Mouse (Mus musculus) CH12.LX (cell line): Measurements from ENCODE around the gene Senp7. TPM values are rescaled to one million over a fixed set of nuclear protein-coding genes. Genes with fewer than 3 reads are reported as not detected.

Experiments used
- DNase-seq: peaks from one replicate; pipeline ENCODE4 v3.0.0-alpha.2; 2013; ENCODE audit errors: extremely low read depth
- H3K27ac ChIP-seq: 2 replicates; pipeline ENCODE4 v1.5.1; 2012; ENCODE audit warnings: low read depth, mild to moderate bottlenecking, control low read depth, moderate library complexity; ENCODE audit not compliant: insufficient read depth
- H3K27me3 ChIP-seq: replicated peaks from 2 replicates; pipeline ENCODE3; 2012; ENCODE audit warnings: inconsistent platforms
- H3K36me3 ChIP-seq, 2 experiments: replicated peaks in 1 of 2; 2 replicates each; pipeline versions ENCODE3 to v1.6.1; 2012; ENCODE audit warnings: inconsistent platforms in 1 of 2, low read length in 1 of 2, mild to moderate bottlenecking in 1 of 2, mixed read lengths in 1 of 2, moderate library complexity in 1 of 2; ENCODE audit not compliant: control insufficient read depth in 1 of 2, insufficient read depth in 1 of 2
- H3K4me1 ChIP-seq, 2 experiments: 2 replicates each; pipeline ENCODE4 v1.6.1; 2012; ENCODE audit warnings: inconsistent platforms in 1 of 2, moderate library complexity in 1 of 2; ENCODE audit not compliant: insufficient read depth in 2 of 2, control insufficient read depth in 1 of 2
- H3K4me2 ChIP-seq: 2 replicates; pipeline ENCODE4 v1.6.1; 2012; ENCODE audit warnings: low read depth, mild to moderate bottlenecking, control low read depth; ENCODE audit not compliant: poor library complexity, insufficient read depth, severe bottlenecking
- H3K4me3 ChIP-seq, 3 experiments: fragments of 150-350 bp in 1 of 3; sonication (generic) in 1 of 3; replicated peaks in 1 of 3; 2 replicates each; pipeline versions ENCODE3 to v1.5.1; 2011 to 2012; ENCODE audit warnings: low read depth in 2 of 3, low read length in 2 of 3, mild to moderate bottlenecking in 2 of 3, moderate library complexity in 2 of 3, control low read depth in 1 of 3, improper control_type of control experiment in 1 of 3, inconsistent platforms in 1 of 3, mixed read lengths in 1 of 3; ENCODE audit not compliant: poor library complexity in 1 of 3
- H3K79me2 ChIP-seq: replicated peaks from 2 replicates; pipeline ENCODE4 v1.6.1; 2012; ENCODE audit warnings: mild to moderate bottlenecking, moderate library complexity; ENCODE audit not compliant: control insufficient read depth, poor library complexity, insufficient read depth, severe bottlenecking; ENCODE audit errors: extremely low read depth
- H3K9ac ChIP-seq: 2 replicates; pipeline ENCODE4 v1.6.1; 2012; ENCODE audit warnings: low read depth, mild to moderate bottlenecking, control low read depth, moderate library complexity; ENCODE audit not compliant: insufficient read depth
- H3K9me3 ChIP-seq: replicated peaks from 2 replicates; pipeline ENCODE3; 2012; ENCODE audit warnings: low read length, inconsistent platforms, mixed read lengths
- E2F4 ChIP-seq: IDR thresholded peaks from 2 replicates; pipeline ENCODE4 v1.6.1; 2011; ENCODE audit warnings: low read depth, low read length, improper control_type of control experiment; ENCODE audit not compliant: insufficient replicate concordance
- ELF1 ChIP-seq: IDR thresholded peaks from 2 replicates; pipeline ENCODE4 v1.6.1; 2014; ENCODE audit warnings: low read depth, mild to moderate bottlenecking, inconsistent platforms, low read length, improper control_type of control experiment
- ETS1 ChIP-seq: conservative IDR thresholded peaks from 2 replicates; pipeline ENCODE4 v1.6.1; 2012; ENCODE audit warnings: low read depth, mild to moderate bottlenecking, inconsistent platforms, low read length, improper control_type of control experiment, moderate library complexity
- HCFC1 ChIP-seq: IDR thresholded peaks from 2 replicates; pipeline ENCODE4 v1.6.1; 2012; ENCODE audit warnings: low read depth, mild to moderate bottlenecking, inconsistent platforms, low read length, improper control_type of control experiment
- IRF4 ChIP-seq: IDR thresholded peaks from 2 replicates; pipeline ENCODE4 v1.6.1; 2014; ENCODE audit warnings: low read depth, mild to moderate bottlenecking, inconsistent platforms, low read length, improper control_type of control experiment
- JUND ChIP-seq: conservative IDR thresholded peaks from 2 replicates; pipeline ENCODE4 v1.6.1; 2011; ENCODE audit warnings: low read depth, low read length, improper control_type of control experiment
- KAT2A ChIP-seq: IDR thresholded peaks from 2 replicates; pipeline ENCODE4 v1.6.1; 2012; ENCODE audit warnings: low read length, improper control_type of control experiment, inconsistent platforms; ENCODE audit not compliant: insufficient replicate concordance
- MAFK ChIP-seq: IDR thresholded peaks from 2 replicates; pipeline ENCODE4 v1.6.1; 2011; ENCODE audit warnings: low read length, improper control_type of control experiment; ENCODE audit not compliant: insufficient replicate concordance
- MAX ChIP-seq: IDR thresholded peaks from 2 replicates; pipeline ENCODE4 v1.6.1; 2011; ENCODE audit warnings: low read length, improper control_type of control experiment
- MAZ ChIP-seq: IDR thresholded peaks from 2 replicates; pipeline ENCODE4 v1.6.1; 2012; ENCODE audit warnings: low read depth, mild to moderate bottlenecking, inconsistent platforms, low read length, improper control_type of control experiment, moderate library complexity
- NELFE ChIP-seq: IDR thresholded peaks from 2 replicates; pipeline ENCODE4 v1.6.1; 2011; ENCODE audit warnings: low read depth, low read length, improper control_type of control experiment
- NRF1 ChIP-seq: IDR thresholded peaks from 2 replicates; pipeline ENCODE4 v1.6.1; 2014; ENCODE audit warnings: low read depth, mild to moderate bottlenecking, inconsistent platforms, low read length, improper control_type of control experiment, moderate library complexity
- POLR2AphosphoS2 ChIP-seq: IDR thresholded peaks from 2 replicates; pipeline ENCODE4 v1.6.1; 2011; ENCODE audit warnings: low read depth, low read length, improper control_type of control experiment
- SIN3A ChIP-seq: IDR thresholded peaks from 2 replicates; pipeline ENCODE4 v1.6.1; 2012; ENCODE audit warnings: low read length, improper control_type of control experiment, inconsistent platforms
- TBP ChIP-seq: conservative IDR thresholded peaks from 2 replicates; pipeline ENCODE4 v1.6.1; 2011; ENCODE audit warnings: low read depth, low read length, improper control_type of control experiment
- ZC3H11A ChIP-seq: IDR thresholded peaks from 2 replicates; pipeline ENCODE4 v1.6.1; 2012; ENCODE audit warnings: low read depth, mild to moderate bottlenecking, inconsistent platforms, low read length, improper control_type of control experiment
- ZMIZ1 ChIP-seq: IDR thresholded peaks from 2 replicates; pipeline ENCODE4 v1.6.1; 2012; ENCODE audit warnings: low read depth, mild to moderate bottlenecking, inconsistent platforms, low read length, improper control_type of control experiment
- dilution Hi-C: fragments of 300-500 bp; cut with MboI; formaldehyde crosslinking; loops from 2 replicates; pipeline ENCODE4 v1.14.3; 2020; ENCODE audit warnings: low sequenced_read_pairs; ENCODE audit not compliant: extremely low pct_unique_long_range_greater_than_20kb, extremely low pct_ligation_motif_present
- in situ Hi-C: fragments of 300-500 bp; cut with MboI; formaldehyde crosslinking; loops from 3 replicates; pipeline ENCODE4 v1.14.3; 2019; ENCODE audit warnings: low sequenced_read_pairs, low pct_ligation_motif_present, low pct_unique_long_range_greater_than_20kb, mixed read lengths
- polyA plus RNA-seq: library from polyadenylated mRNA; unstranded; fragments of >175 nt; gene quantifications from 2 replicates; pipeline ENCODE4 v1.2.1, GENCODE M21; 2012; ENCODE audit warnings: low read depth; ENCODE audit not compliant: insufficient read length
- total RNA-seq, 2 experiments: library from RNA; depleted of rRNA; stranded (reverse); fragments of 300-350 nt in 1 of 2; fragments of >200 nt in 1 of 2; gene quantifications; 2 replicates each; pipeline ENCODE4 v1.2.3; 2012 to 2014

Senp7 gene
- total and polyA plus RNA-seq, 3 experiments = 12.3 to 26.4 (median 15.5) TPM

GRCm38 (mm10) chr16:56204051-56204450, 155.9 kb downstream of the Senp7 start, which contains the start of gene Impg2:
Gene Impg2 (plus strand): TSS chr16:56204313.
- Histone ChIP-seq H3K79me2 (no peaks in the 10 kb centered on the region), H3K4me2 (no peak within 1 kb of the TSS), H3K27me3 (no peaks in the 10 kb centered on the region), H3K9ac (no peak within 1 kb of the TSS), H3K4me3 (no peak within 1 kb of the TSS), H3K4me1 (no peaks in the 10 kb centered on the region)
- DNase-seq = no peak
- TF ChIP-seq POLR2AphosphoS2 (no peak), ETS1 (no peak), NELFE (no peak), KAT2A (no peak), MAZ (no peak), ELF1 (no peak), ZC3H11A (no peak), E2F4 (no peak)
- TF ChIP-seq, all 38 proteins: peak for 0
- H3K9me3 ChIP-seq = no peaks in the 10 kb centered on the region
- dilution Hi-C loops = no loop called here
- no peak within 1 kb of the TSS for H3K27ac ChIP-seq
- H3K36me3 ChIP-seq = no peaks in the 10 kb centered on the region
- in situ Hi-C loops = no loop called here

GRCm38 (mm10) chr16:56212740-56213139, 164.6 kb downstream of the Senp7 start:
- H3K79me2 ChIP-seq = no peaks in the 10 kb centered on the region
- no peaks in the 10 kb centered on the region for H3K27me3 ChIP-seq
- dilution Hi-C loops = no loop called here
- H3K9ac ChIP-seq = no peak overlapping the region
- no peaks in the 10 kb centered on the region for H3K4me1 ChIP-seq
- no peaks in the 10 kb centered on the region for H3K9me3 ChIP-seq
- no peak for DNase-seq
- H3K4me2 ChIP-seq = no peak overlapping the region
- no peaks in the 10 kb centered on the region for H3K36me3 ChIP-seq
- H3K27ac ChIP-seq = no peak overlapping the region
- no peak for TF ChIP-seq MAX
- no peak for TF ChIP-seq NELFE
- TF ChIP-seq TBP = no peak
- no peak for TF ChIP-seq HCFC1
- TF ChIP-seq NRF1 = no peak
- TF ChIP-seq MAFK = no peak
- no peak for TF ChIP-seq IRF4
- no peak for TF ChIP-seq ZMIZ1
- TF ChIP-seq SIN3A = no peak
- TF ChIP-seq JUND = no peak
- TF ChIP-seq, all 38 proteins: peak for 0
- H3K4me3 ChIP-seq = no peak overlapping the region
- in situ Hi-C loops = no loop called here
